Mouse (Mus musculus) thymus, adult 2 months (tissue): ENCODE results near the gene Dnaaf5.

Experiments
- CTCF ChIP-seq: fragments of 200-500 bp; IDR thresholded peaks from 2 replicates; pipeline ENCODE4 v1.5.1; 2012; ENCODE audit warnings: mild to moderate bottlenecking, control low read depth, low read length, moderate library complexity, borderline replicate concordance; ENCODE audit not compliant: control insufficient read depth, poor library complexity, insufficient read depth; ENCODE audit errors: extremely low read depth
- POLR2A ChIP-seq: fragments of 200-500 bp; IDR thresholded peaks from 2 replicates; pipeline ENCODE4 v1.6.1; 2012; ENCODE audit warnings: mild to moderate bottlenecking, low read length, control low read depth, moderate library complexity; ENCODE audit not compliant: control insufficient read depth, poor library complexity, insufficient read depth; ENCODE audit errors: extremely low read depth

- TF ChIP-seq POLR2A (no peak), CTCF (no peak)
These were observed 21.9 kb downstream of the Dnaaf5 start for GRCm38 (mm10) chr5:139171929-139172328.
